Mouse (Mus musculus): ENCODE results near the gene Slc9a5.

Gene Slc9a5

DNA sequence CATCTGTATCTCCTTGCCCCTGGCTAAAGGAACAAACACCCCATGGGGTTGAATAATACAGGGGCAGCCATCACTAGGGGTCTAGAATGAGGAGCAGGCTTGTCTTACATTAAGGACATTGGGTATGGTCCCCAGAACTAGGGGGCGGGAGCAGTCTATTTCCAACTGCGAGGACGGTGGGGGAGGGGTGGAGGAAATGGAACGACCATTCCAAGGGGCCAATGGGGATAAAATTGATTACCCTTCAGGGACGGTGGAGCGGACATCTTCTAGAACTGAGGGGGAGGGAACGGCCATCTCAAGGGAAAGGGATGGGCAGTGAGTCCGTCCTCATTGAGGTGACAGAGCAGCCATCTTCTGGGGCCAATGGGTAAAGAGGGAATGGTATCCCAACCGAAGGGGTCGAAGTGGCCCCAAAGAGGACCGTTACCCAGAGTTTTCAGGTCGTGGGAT is 23.0 kb upstream of the Slc9a5 start:
- in situ Hi-C loops (cut with MboI, MseI) = no loop called here

DNA sequence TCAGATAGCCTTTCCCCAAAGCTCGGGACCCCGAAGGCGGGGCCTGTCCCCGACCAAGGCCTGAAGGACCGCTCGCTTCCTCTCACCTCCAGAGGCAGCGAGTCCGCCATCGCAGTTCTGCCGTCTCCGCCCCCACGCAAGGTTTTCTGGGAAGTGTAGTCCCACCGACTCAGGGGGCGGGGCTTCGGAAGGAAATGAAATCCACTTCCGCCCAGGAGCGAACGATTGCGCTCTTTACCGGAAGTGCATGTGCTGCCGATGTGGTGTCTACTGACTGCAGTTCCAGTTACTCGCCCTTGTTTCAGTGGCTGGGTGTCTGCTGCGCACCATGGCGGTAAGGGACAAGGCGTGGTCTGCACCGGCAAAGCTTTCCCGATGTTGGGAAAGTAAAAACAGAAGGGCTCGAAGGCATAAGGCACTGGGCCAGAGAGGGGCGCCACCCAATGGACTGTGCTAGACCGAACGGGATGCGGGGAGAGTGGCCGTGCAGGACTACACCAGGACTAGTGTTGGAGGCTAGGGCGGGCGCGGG is 22.4 kb upstream of the Slc9a5 start, which contains the start of the genes Lrrc29 and Tmem208:
Lrrc29 (minus strand) TSS at position 138 of the 532 bp plus-strand sequence.
Tmem208 (plus strand) TSS at position 214 of the 532 bp plus-strand sequence.
- in situ Hi-C loops (cut with MboI, MseI) = no loop called here

DNA sequence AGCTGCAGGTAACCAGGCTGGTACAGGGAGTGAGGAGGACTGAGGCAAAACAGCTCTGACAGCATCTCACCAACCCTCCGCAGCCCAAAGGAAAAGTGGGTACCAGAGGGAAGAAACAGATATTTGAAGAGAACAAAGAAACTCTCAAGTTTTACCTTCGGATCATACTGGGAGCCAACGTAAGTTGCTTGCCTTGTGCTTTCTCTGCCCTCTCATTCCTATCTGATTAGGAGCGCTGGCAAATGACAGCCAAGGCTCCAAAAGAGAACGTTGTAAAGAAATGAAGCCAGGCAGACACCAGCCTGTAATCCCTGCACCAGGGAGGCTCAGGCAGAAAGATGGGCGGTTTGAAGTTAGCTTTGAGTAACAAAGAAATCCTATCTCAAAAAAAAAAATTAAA is 21.7 kb upstream of the Slc9a5 start:
- in situ Hi-C loops (cut with MboI, MseI) = no loop called here

DNA sequence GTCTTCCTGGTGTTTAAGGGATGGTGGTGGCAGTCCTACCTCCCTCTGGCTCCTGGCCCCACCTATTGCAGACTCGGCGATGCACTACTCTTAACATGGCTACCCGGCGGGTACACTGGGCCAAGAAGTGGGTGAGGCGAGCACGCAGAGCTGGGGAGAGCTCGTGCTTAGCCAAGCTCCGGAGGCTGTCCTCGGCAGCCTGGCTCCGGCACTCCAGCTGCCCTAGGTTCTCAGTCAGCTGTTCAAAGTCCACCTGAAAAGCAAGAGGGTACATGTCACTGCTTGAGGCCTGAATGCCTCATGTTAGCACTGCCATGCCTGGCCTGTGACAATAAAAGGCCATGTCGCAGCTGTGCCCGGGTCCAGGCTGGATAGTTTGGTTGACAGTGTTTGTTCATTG is 18.3 kb upstream of the Slc9a5 start:
- in situ Hi-C loops (cut with MboI, MseI) = no loop called here

DNA sequence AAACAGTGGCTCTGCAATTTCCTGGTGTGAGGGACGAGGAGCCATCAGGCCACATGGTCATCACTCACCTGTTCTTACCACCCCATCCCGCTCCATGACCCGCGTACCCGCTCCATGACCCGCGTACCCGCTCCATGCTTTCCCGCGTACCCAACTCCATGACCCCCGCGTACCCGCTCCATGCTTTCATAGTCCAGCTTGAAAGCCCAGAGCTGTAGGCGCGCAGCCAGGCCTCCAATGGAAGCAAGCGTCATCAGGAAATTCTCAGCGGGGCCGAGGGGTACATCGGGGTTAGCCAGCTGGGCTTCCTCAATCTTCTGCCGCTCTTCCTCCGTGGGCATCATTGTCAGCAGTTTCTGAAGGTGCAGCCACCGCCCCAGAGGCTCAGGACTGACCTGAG is 17.2 kb upstream of the Slc9a5 start:
- in situ Hi-C loops (cut with MboI, MseI) = no loop called here

DNA sequence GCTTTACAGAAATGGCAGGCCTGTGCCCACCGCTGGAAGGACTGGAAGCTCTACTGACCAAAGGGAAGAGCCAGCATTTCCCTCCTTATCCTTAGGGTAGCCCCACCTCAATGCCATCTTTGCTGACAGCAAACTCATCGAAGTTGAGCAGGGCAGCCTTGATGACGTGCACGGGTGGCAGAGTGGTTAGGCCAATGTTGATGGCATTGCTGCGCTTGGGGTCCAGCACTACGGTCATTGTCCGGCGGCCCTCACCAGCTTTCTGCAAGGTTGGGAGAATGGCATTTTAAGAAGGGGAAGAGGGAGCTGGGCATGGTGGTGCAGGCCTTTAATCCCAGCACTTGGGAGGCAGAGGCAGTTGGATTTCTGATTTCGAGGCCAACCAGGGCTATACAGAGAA is 16.7 kb upstream of the Slc9a5 start:
- in situ Hi-C loops (cut with MboI, MseI) = no loop called here

DNA sequence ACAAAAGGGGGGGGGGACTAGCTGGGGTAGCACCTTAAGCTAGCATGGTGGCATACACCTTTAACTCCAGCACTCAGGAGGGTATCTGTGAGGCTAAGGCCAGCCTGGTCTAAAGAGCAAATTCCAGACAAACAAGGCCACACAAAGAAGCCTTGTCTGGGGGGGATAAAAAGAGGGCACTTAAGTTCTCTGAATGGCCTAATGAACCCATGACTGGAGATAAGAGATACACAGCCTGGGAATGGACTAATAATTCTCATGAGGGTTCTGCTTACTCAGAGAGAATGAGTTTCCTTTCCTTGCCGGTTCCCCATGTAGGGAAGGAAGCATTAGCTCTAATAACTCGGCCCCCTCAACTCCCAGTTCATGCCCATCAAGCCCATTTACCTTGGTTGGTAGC is 16.1 kb upstream of the Slc9a5 start:
- in situ Hi-C loops (cut with MboI, MseI) = no loop called here

DNA sequence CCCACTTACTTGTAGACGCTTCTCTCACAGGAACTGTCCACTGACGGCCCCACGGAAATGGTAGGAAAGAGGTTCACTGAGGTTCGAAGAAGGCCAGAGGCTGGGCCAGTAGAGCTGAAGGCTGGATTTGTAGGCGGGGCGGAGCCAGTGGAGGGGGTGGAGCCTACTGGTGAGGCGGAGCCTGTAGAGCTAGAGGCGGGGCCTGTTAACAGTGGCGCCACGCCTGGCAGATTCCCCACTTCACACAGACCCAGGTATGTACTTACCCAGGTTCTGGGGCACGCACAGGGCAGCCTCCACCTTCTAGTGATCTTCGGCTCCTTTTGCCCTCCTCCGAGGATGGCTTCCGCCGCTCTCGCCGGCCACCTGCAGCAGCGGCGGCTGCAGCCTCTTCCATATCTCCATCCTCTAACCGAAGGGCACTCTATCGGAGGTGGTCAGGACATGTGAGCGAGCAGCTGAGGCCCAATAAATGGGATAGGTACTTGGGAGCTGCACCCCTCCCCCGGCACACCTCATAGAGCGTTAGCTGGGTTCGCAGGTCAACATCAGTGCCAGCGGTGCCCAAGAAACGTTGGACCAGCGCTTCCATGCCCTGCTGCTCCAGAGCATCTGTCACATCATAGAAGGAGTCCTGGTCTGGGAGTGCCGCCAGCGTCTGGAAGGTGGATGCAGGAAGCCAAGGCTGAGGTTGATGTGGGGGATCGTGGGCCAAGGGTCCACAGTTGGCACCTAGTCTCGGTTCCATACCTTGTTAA is 12.1 kb upstream of the Slc9a5 start:
- in situ Hi-C loops (cut with MboI, MseI) = no loop called here

DNA sequence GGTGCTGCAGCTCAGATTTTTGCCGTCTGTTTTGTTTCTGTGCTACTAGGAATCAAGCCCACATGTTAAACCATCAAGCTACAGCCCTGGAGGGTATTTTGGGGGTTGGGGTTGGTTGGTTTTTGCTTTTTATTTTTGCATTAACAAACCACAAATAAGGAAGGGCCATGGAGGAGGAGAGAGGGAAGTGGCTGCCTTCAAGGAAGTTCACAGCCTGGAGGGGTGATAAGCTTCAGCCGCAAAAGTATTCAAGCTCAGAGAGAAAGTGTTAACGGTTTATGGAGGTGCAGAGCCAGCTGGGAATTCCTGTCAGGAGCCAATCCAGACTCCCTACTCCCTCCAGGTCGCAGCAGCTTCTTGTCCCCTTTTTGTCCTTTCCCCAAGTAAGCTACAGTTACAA is 9.7 kb upstream of the Slc9a5 start:
- in situ Hi-C loops (cut with MboI, MseI) = no loop called here

DNA sequence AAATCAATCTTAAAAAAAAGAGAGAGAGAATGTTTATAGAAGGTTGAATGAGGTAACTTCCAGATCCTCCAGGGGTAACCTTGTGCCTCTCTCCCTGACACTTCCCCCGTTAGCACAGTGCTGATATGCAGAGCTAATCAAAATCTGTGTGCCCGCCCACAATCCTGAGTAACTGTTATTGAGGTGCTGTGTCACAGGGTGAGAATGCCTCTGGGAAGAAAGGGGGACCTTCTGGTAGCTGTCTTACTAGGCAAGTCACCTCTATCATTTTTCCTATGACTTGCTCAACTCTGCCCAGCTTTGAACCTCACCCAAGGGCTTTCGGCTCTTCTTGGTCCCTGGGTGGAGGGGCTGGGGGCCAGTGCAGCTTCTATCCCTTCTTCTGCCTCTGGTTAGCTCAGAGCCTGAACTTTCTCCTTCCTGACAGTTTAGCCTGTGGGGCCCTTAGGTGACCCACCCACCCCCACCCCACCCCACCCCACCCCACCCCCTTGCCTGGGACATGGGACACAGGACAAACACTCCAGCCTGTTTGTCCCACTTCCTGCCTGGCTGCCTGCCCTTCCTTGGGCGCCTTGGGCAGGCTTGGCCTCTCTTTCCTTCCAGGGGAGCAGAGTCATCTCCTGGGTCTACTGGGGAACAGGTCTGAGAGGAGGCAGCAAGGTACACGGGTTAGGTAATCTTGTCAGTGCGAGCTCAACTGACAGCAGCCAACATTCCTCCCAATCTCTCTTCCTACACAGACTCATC is 8.6 kb upstream of the Slc9a5 start:
- in situ Hi-C loops (cut with MboI, MseI) = no loop called here

DNA sequence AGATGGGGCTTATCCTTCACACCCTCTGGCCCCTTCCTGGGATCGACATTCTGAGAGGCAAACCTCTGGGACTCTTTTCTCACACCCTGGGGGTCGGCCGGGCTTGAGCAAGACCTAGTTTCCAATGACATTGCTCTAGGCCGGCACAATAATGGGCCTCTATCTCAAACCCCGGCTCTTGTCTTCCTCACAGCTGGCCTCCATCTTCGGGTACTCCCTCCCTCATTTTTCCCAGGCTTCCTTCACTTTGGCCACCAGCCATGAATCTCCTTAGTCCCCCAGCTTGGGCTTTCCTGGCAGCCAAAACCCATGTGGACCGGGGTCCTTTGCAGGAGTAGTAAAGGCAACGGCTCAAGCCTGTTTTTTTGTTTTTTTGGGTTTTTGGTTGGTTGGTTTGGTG is 7.2 kb upstream of the Slc9a5 start:
- in situ Hi-C loops (cut with MboI, MseI) = no loop called here

DNA sequence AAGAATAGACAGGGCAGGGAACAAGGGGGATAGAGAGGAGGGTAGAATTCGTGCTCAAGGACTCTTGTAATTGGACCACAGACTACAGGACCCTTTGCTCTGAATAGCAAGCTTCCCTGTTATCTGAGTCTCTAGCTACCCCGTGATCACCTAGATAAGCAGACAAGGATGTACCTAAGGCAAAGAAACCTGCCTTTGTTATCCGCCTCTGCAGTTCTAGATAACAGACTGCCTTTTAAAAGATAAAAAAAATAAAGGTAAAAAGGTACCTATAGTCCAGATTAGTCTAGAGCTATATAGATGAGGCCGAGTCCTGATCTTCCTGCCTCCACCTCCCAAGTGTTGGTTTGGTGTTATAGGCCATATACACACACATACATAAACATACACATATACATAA is 5.9 kb upstream of the Slc9a5 start:
- in situ Hi-C loops (cut with MboI, MseI) = no loop called here

DNA sequence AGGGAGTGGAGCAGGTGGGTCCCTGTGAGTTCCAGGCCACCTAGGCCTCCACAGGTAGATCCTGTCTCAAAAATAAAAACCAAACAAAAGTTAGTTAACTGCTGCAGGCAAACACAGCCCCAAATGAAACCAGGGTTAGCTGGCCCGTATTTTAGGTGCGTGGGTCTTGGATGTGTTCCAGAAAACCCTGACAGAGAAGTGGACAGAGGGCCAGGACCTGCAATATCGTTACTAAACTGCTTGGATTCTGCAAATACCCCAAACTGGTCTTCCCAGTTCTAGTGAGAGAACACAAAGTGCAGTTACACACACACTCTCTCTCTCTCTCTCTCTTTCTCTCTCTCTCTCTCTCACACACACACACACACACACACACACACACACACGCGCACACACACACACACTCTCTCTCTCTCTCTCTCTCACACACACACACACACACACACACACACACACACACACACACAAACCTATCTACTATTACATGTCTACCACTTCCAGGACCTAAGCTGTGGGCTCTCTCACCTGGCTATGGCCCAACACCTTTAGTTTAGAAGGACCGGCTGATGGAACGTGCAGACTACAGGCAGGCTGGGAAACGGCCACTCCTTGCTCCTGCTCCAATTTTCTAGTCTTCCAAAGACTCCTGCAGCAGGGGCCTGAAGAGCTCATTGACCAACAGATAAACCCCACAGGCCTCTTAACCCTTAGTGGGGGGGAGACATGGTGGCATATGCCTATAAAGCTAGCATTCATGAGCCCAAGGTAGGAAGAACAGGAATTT is 4.7 kb upstream of the Slc9a5 start:
- in situ Hi-C loops (cut with MboI, MseI) = no loop called here

DNA sequence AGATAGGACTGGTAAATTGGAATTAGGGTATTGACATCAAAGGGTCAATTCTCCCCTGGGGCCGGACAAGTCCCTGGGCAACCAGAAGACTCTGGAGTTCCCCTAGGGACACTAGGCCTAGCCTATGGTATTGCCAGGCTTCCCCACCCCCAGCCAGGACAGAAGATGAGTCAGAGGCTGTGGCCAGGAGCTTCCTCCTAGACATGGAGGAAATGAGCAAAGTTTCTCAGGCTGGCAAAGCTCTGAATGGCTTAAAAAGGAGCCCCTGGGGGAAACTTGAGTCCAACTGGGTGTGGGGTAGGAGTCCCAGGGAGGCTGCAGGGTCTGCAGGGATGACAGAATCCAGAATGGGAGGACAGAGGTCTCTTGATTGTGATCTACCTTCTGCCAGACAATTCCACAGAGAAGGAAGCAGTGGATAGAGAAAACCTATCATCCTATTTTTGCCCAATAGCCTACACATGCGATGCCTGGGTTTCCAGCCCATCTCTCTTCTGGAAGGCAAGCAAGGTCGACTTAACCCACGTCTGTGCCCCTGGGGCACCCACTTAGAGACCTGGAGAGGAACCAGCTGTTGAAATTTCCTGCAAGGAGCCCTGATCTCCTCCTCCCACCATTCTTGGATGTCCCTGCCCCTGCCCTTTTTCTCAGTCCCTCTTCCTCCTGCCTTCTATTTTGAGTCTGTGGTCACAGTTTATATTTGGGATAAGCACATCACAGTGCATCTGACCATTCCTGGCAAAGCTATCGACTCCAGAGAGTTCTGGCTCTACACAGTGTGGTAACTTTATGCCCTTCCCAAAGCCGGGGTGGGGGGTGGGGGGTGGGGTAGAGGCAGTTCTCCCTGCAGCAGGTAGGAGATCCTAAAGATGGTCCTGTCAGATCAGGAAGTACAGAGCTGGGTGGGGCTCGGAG is 3.3 kb upstream of the Slc9a5 start:
- in situ Hi-C loops (cut with MboI, MseI) = loop anchor here in 1 of 2 experiments (5.0 kb wide), 1 partner anchor 53 kb away; no protein-coding TSS in a partner anchor

DNA sequence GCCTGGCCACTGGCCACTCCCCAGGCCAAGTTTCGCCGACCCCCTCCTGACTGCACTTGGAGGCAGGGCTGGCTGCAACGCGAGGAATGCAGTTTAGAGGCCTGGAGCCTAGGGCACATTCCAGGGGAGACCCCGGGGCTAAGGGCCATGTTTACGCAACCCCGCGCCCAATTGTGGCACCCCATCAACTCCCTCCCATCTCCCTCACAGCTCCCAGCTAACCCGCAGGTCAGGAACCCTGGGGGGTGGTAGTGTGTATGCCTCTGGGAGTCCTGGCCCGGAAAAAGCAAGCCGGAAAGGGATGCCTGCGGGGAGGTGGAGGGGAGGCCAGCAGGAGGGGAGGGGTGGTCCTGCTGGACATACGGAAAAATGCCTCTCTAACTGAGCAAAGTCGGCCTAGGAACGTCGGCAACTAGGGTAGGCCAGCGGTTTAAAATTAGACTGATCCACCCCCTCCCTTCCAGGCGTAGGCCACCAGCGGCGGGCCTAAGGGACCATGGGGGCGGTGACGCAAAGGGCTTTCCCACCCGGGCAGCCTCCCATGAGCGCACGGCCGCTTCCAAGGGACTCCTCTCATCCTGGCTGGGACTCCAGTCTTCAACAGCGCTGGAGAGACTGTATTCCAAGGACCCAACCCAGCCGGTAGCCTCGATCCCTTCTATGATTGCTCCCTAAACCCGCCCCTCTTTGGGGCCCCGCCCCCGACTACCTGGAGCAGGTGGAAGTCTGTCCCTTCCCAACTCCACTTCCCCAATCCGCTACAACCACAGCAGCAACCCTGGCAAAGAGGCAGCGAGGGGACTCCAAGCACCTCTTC is 1.8 kb upstream of the Slc9a5 start:
- in situ Hi-C loops (cut with MboI, MseI) = loop anchor here in 1 of 2 experiments (5.0 kb wide), 1 partner anchor 55 kb away; no protein-coding TSS in a partner anchor

DNA sequence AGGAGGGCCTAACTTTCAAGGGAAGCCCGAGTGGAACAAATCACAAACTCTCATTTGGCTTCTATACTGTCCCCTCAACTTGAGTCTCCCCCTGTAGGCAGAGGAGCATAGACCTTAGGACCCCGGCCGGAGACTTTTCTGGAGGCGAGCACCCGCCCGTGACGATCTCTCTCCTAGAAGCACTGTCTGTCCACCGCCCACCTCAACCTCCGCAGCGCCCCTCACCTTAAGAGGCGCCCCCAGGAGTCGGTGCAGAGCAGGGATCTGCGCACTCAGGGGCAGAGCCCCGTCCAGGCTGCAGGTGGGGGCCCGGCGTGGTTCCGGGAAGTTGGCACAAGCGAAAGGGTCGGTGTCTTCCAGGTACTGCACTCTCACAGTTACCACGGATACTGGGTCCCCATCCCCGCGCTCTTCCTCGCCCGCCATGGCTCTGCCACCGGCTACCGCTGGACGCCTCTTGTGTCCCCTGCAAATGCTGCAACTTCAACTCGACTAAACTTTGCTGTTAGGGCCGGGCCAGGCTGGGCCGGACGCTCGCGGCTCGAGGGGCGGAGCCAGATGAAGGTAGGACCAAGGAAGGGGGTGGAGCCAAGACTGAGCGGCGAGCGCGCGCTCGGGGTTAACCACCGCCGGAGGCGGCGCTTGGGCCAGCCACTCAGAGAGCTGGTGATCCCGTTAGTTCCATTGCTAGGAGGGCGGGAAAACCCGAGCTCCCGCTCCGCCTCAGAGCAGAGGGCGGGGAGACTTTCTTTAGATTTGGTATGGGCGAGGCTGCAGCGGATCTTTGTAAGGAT is 1.0 kb upstream of the Slc9a5 start, which contains the start of gene Fhod1:
Fhod1 (minus strand) TSS at position 526 of the 794 bp plus-strand sequence.
- in situ Hi-C loops (cut with MboI, MseI) = loop anchor here in 1 of 2 experiments (5.0 kb wide), 1 partner anchor 55 kb away; no protein-coding TSS in a partner anchor

DNA sequence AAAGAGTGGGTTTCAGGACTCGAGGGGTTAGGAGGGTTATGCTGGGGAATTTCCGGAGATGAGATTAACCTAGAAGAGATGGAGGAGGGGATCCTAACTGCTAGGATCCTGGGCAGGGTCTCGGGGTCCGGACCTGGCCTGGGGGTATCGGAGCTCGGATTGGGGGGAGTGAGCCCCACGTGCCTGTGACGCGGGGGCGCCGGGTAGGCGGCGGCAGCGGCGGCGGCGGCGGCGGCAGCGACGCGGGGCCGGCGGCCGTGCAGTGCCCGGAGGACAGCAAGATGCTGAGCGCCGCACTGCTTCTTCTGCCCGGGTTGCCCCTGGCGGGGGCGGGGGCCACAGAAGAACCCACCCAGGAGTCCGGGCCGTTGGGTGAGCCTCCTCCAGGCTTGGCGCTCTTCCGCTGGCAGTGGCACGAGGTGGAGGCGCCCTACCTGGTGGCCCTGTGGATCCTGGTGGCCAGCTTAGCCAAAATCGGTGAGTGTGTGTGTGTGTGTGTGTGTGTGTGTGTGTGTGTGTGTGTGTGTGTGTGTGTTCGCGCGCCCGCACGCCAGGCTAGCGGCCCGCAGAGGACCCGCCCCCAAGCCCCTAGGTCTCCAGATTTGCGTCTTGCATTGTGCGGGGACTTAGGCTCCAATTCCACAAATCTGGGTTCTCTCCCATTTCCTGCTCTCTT is 591 bp downstream of the Slc9a5 start:
- in situ Hi-C loops (cut with MboI, MseI) = loop anchor here in 1 of 2 experiments (5.0 kb wide), 1 partner anchor 57 kb away; no protein-coding TSS in a partner anchor

DNA sequence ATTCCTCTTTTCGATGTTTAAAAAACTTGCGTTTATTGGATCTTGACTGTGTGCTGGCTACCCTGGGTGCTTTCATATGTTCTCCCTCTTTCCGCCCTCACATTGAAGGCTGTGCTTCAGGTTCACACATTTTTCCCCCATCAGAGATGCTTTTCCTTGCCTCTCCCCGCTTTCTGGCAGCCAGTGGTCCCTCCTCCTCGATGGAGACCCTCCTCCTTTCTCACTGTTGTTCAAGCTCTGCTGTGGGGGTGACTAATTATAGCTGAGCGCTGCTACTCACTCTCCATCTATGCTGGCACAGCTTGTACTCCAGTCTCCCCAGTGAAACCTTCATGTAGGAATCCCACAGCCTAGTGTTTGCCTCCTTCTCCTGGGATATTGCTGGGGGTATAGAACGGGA is 1.5 kb downstream of the Slc9a5 start:
- in situ Hi-C loops (cut with MboI, MseI) = no loop called here

Measured in T-helper 17 cell (primary cell).